39 mouse cellular contexts compared by ENCODE assay signal in the genomic region with DNA sequence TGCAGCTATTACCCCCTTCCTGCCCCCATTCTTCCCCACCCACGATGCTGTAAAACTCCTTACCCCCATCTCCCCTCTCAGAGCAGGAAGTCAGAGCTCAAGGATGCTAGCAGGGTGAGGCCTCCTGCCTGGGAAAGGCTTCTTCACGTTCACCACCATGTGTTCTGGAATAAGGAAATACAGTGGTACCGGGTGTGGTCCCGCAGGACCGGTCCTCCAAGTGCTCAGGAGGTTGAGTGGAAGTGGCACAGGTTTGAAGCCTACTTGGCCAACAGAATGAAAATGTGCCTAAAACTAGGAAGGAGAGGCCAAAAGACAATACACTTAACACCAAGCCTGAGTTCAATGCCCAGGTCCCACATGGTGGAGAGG. TPM values are rescaled to one million over a fixed set of nuclear protein-coding genes. Genes with fewer than 3 reads are reported as not detected.
DNase-seq lines count a peak whose midpoint lies in the region; ATAC-seq and TF ChIP-seq lines count a peak whose summit lies in the region.
"Had no signal": no experiment of that assay in that cellular context is flagged by ENCODE, and none has a peak within 500 bp of the region (broad histone marks: within the 10 kb centered on the region; RNA-seq: fewer than 3 reads in every experiment).

No protein-coding gene starts in this region.

- H3K4me3 ChIP-seq in lung, embryonic 14.5 days (ENCODE audit: low read depth, low read length), result no peak overlapping the region
- H3K4me3 ChIP-seq in intestine, embryonic 15.5 days (replicated peaks), result no peak overlapping the region
- no peak overlapping the region for H3K4me3 ChIP-seq in intestine, postnatal 0 days (ENCODE audit: low read depth, low read length)
- H3K4me3 ChIP-seq in small intestine, adult 2 months (ENCODE audit: low read depth, low read length), result no peak overlapping the region
- H3K4me3 ChIP-seq: embryonic facial prominence, embryonic 10.5 days; embryonic facial prominence, embryonic 15.5 days; forebrain, embryonic 13.5 days; heart, embryonic 10.5 days; heart, embryonic 15.5 days; stomach, embryonic 15.5 days had no signal

- H3K9ac ChIP-seq in lung, embryonic 14.5 days, result no peak overlapping the region
- H3K9ac ChIP-seq in intestine, embryonic 15.5 days, result no peak overlapping the region
- no peak overlapping the region for H3K9ac ChIP-seq in intestine, postnatal 0 days (ENCODE audit: low read depth, low read length)
- H3K9ac ChIP-seq: embryonic facial prominence, embryonic 15.5 days; forebrain, embryonic 13.5 days; heart, embryonic 15.5 days; liver, embryonic 14.5 days; stomach, embryonic 15.5 days had no signal

- 50% methylated on average over 5 of the region's 5 CpGs for WGBS in lung, embryonic 14.5 days
- 49% methylated on average over 5 of the region's 5 CpGs for WGBS in intestine, embryonic 15.5 days
- 32% methylated on average over 5 of the region's 5 CpGs for WGBS in intestine, postnatal 0 days
- WGBS in small intestine, adult 2 months, result 32% methylated on average over 5 of the region's 5 CpGs

- ATAC-seq in lung, embryonic 14.5 days (ENCODE audit: insufficient read depth), result no peak
- ATAC-seq in intestine, embryonic 15.5 days, result peak; percentile 64
- ATAC-seq in intestine, postnatal 0 days, result peak; percentile 45
- ATAC-seq in granulocyte monocyte progenitor cell, adult 5-6 weeks (replicated peaks; ENCODE audit: poor library complexity, severe bottlenecking), result no peak
- ATAC-seq: CD4-positive, CD25-positive, alpha-beta regulatory T cell, adult 4 months; forebrain, embryonic 13.5 days; hindbrain, embryonic 16.5 days had no signal

- TF ChIP-seq CTCF in lung, embryonic 14.5 days (IDR thresholded peaks at IDR 0.05; ENCODE audit: low read depth), result no peak
- TF ChIP-seq CTCF in intestine, postnatal 0 days (IDR thresholded peaks at IDR 0.05; ENCODE audit: low read depth), result no peak
- no peak for TF ChIP-seq CTCF in small intestine, adult 2 months (IDR thresholded peaks at IDR 0.05; ENCODE audit: extremely low read depth, insufficient read length, insufficient replicate concordance, low read depth, low read length)

- no peaks in the 10 kb centered on the region for H3K27me3 ChIP-seq in lung, embryonic 14.5 days (ENCODE audit: insufficient read depth, low read length)
- no peaks in the 10 kb centered on the region for H3K27me3 ChIP-seq in intestine, embryonic 15.5 days (replicated peaks)
- no peaks in the 10 kb centered on the region for H3K27me3 ChIP-seq in intestine, postnatal 0 days (replicated peaks; ENCODE audit: control insufficient read depth, insufficient read depth, low read length)
- H3K27me3 ChIP-seq in small intestine, adult 2 months (ENCODE audit: control insufficient read depth, insufficient read depth, low read length), result no peaks in the 10 kb centered on the region
- H3K27me3 ChIP-seq: embryonic facial prominence, embryonic 15.5 days; forebrain, embryonic 13.5 days; heart, embryonic 15.5 days; stomach, embryonic 15.5 days had no signal

- H3K36me3 ChIP-seq in lung, embryonic 14.5 days (ENCODE audit: insufficient read depth), result no peaks in the 10 kb centered on the region
- H3K36me3 ChIP-seq in intestine, embryonic 15.5 days, result no peaks in the 10 kb centered on the region
- no peaks in the 10 kb centered on the region for H3K36me3 ChIP-seq in intestine, postnatal 0 days (ENCODE audit: control insufficient read depth, insufficient read depth)
- no peaks in the 10 kb centered on the region for H3K36me3 ChIP-seq in small intestine, adult 2 months (ENCODE audit: control insufficient read depth, insufficient read depth, low read length)
- H3K36me3 ChIP-seq: embryonic facial prominence, embryonic 10.5 days; embryonic facial prominence, embryonic 15.5 days; heart, embryonic 10.5 days; heart, embryonic 15.5 days; stomach, embryonic 15.5 days had no signal

- peak overlapping the region; percentile 36; the same call in 1 of the 2 replicates for H3K27ac ChIP-seq in lung, embryonic 14.5 days (ENCODE audit: low read depth)
- H3K27ac ChIP-seq in intestine, embryonic 15.5 days, result no peak overlapping the region
- H3K27ac ChIP-seq in intestine, postnatal 0 days (ENCODE audit: low read depth, low read length), result no peak overlapping the region
- 0 out of 2 replicates have a peak overlapping the region, but pooled peaks have one; percentile 9 for H3K27ac ChIP-seq in small intestine, adult 2 months (ENCODE audit: insufficient read depth, low read depth, low read length)
- H3K27ac ChIP-seq: embryonic facial prominence, embryonic 10.5 days; embryonic facial prominence, embryonic 15.5 days; forebrain, embryonic 13.5 days; heart, embryonic 10.5 days; heart, embryonic 15.5 days; liver, embryonic 14.5 days; stomach, embryonic 15.5 days had no signal

- no peak for TF ChIP-seq POLR2A in small intestine, adult 2 months (IDR thresholded peaks at IDR 0.05; ENCODE audit: low read depth, low read length)

- no peaks in the 10 kb centered on the region for H3K9me3 ChIP-seq in lung, embryonic 14.5 days (ENCODE audit: low read depth, low read length)
- no peaks in the 10 kb centered on the region for H3K9me3 ChIP-seq in intestine, embryonic 15.5 days
- H3K9me3 ChIP-seq in intestine, postnatal 0 days (ENCODE audit: control insufficient read depth), result 0 out of 2 replicates have a peak, but pooled peaks cover 3% of the 10 kb centered on the region
- H3K9me3 ChIP-seq: embryonic facial prominence, embryonic 10.5 days; embryonic facial prominence, embryonic 15.5 days; forebrain, embryonic 13.5 days; heart, embryonic 10.5 days; heart, embryonic 15.5 days; stomach, embryonic 15.5 days had no signal

- no peak for DNase-seq in lung, embryonic 14.5 days
- no peak for DNase-seq in lung, postnatal 14 days
- no peak for DNase-seq in cerebellum, postnatal 14 days
- DNase-seq: adrenal gland, postnatal 25 days; cerebellum, adult 18-20 months; cerebellum, postnatal 25 days; gastrocnemius, postnatal 14 days; heart, adult 11 months; kidney, adult 11 months; kidney, postnatal 4 days; liver; midbrain, embryonic 14.5 days; right cerebral cortex, postnatal 14 days; thymus, adult 18-20 months; thymus, postnatal 25 days had no signal

- no peak overlapping the region for H3K4me2 ChIP-seq in lung, embryonic 14.5 days
- H3K4me2 ChIP-seq in intestine, embryonic 15.5 days (replicated peaks), result no peak overlapping the region
- H3K4me2 ChIP-seq in intestine, postnatal 0 days (replicated peaks; ENCODE audit: low read depth), result no peak overlapping the region
- H3K4me2 ChIP-seq: embryonic facial prominence, embryonic 15.5 days; forebrain, embryonic 13.5 days; heart, embryonic 15.5 days; stomach, embryonic 15.5 days had no signal

- H3K4me1 ChIP-seq in lung, embryonic 14.5 days (ENCODE audit: insufficient read depth), result peaks cover 7% of the 10 kb centered on the region; the same call in 1 of the 2 replicates
- H3K4me1 ChIP-seq in intestine, embryonic 15.5 days (replicated peaks), result peaks cover 9% of the 10 kb centered on the region
- no peaks in the 10 kb centered on the region for H3K4me1 ChIP-seq in intestine, postnatal 0 days (replicated peaks; ENCODE audit: control insufficient read depth, insufficient read depth, low read length)
- H3K4me1 ChIP-seq in small intestine, adult 2 months (ENCODE audit: control insufficient read depth, insufficient read depth, insufficient read length, low read length), result peaks cover 6% of the 10 kb centered on the region; the same call in 1 of the 2 replicates

RNA-seq across cellular contexts. Expression of gene Fabp6, which starts 9.3 kb away (rescaled TPM):
- not detected in 2 replicates for polyA plus RNA-seq in lung, embryonic 14.5 days (2014; fragmentation: Nextera tagmentation; extraction: Ambion mirVana)
- 1.2 TPM in 2 replicates for polyA plus RNA-seq in intestine, embryonic 15.5 days (2015; fragmentation: Nextera tagmentation; extraction: Ambion mirVana)
- polyA plus RNA-seq in intestine, postnatal 0 days (2015; fragmentation: Nextera tagmentation; extraction: Ambion mirVana), result 88.4 and 127 TPM in 2 replicates
- polyA plus RNA-seq in small intestine, adult 2 months (2012; rRNA removed), result 6.0 TPM in 1 of 2 replicates, not detected in the other
- not detected in 2 replicates for total RNA-seq in granulocyte monocyte progenitor cell, adult 5-6 weeks (2014; fragmentation: Nextera tagmentation)
- total RNA-seq in granulocyte monocyte progenitor cell, adult 5-6 weeks (2017), result not detected in 2 replicates
- total RNA-seq: adrenal gland, adult 18-20 months; adrenal gland, postnatal 25 days; gastrocnemius, postnatal 14 days; heart, postnatal 25 days; layer of hippocampus, postnatal 10 days; left cerebral cortex, adult 18-20 months; left cerebral cortex, postnatal 14 days; monocyte, adult 5-6 weeks had no signal
- polyA plus RNA-seq: brain, embryonic 14.5 days; CD4-positive, CD25-positive, alpha-beta regulatory T cell, adult 4 months; embryonic facial prominence, embryonic 10.5 days; forebrain, embryonic 13.5 days; heart, embryonic 10.5 days; heart, embryonic 15.5 days; hindbrain, embryonic 11.5 days; hindbrain, embryonic 16.5 days; kidney, embryonic 14.5 days; limb, embryonic 11.5 days; liver, embryonic 14.5 days; midbrain, embryonic 14.5 days; neural tube, embryonic 14.5 days had no signal

RNA-seq across cellular contexts. Expression of gene 4933415A04Rik, which starts 23.8 kb away (rescaled TPM):
- polyA plus RNA-seq in lung, embryonic 14.5 days (2014; fragmentation: Nextera tagmentation; extraction: Ambion mirVana), result 6.9 and 7.6 TPM in 2 replicates
- polyA plus RNA-seq in intestine, embryonic 15.5 days (2015; fragmentation: Nextera tagmentation; extraction: Ambion mirVana), result 4.4 and 5.4 TPM in 2 replicates
- 5.3 and 7.9 TPM in 2 replicates for polyA plus RNA-seq in intestine, postnatal 0 days (2015; fragmentation: Nextera tagmentation; extraction: Ambion mirVana)
- 0.27 and 1.0 TPM in 2 replicates for polyA plus RNA-seq in small intestine, adult 2 months (2012; rRNA removed)
- total RNA-seq in granulocyte monocyte progenitor cell, adult 5-6 weeks (2014; fragmentation: Nextera tagmentation), result not detected in 2 replicates
- not detected in 2 replicates for total RNA-seq in granulocyte monocyte progenitor cell, adult 5-6 weeks (2017)
- total RNA-seq: monocyte, adult 5-6 weeks had no signal
- polyA plus RNA-seq: CD4-positive, CD25-positive, alpha-beta regulatory T cell, adult 4 months had no signal

Comparison
In these comparisons a context has a peak if more than half of its experiments do, and no peak if none do; other contexts are left out.
1. RNA of gene Fabp6, which starts 9.3 kb away (polyA plus RNA-seq): 88.4 to 127 TPM in intestine, postnatal 0 days; 6.0 TPM in small intestine, adult 2 months, 1.2 TPM in intestine, embryonic 15.5 days and not detected in lung, embryonic 14.5 days; every median in the first group is over 10 times any median in the second.
2. ATAC-seq: peak in intestine, embryonic 15.5 days (single experiment) and intestine, postnatal 0 days (single experiment); none in lung, embryonic 14.5 days (single experiment) and granulocyte monocyte progenitor cell, adult 5-6 weeks (single experiment).
3. H3K27ac ChIP-seq: peak in lung, embryonic 14.5 days (single experiment) and small intestine, adult 2 months (single experiment); none in intestine, embryonic 15.5 days (single experiment) and intestine, postnatal 0 days (single experiment).